Mouse (Mus musculus): ENCODE results near the gene Pcbp3. TPM values are rescaled to one million over a fixed set of nuclear protein-coding genes. Genes with fewer than 3 reads are reported as not detected.
"Not testable (repeated sequence)": the region's sequence is repeated elsewhere in the genome, so short reads cannot be mapped to it uniquely, and the experiment has no call there.

Pcbp3 gene
- 10 to 100 TPM; 59.8 to 72.3 TPM for total RNA-seq (2021)
- long read RNA-seq, experiment 1, transcript Pcbp3-201 (16 exons, 2,013 nt), result major isoform, 13 of 56 reads
- long read RNA-seq, experiment 1, partial matches to known transcripts, result 3 of 56 reads
- long read RNA-seq, experiment 1, other reads (novel, unspliced or antisense), result 40 of 56 reads
- long read RNA-seq, experiment 2, transcript Pcbp3-201 (16 exons, 2,013 nt), result major isoform, 16 of 79 reads
- long read RNA-seq, experiment 2, partial matches to known transcripts, result 5 of 79 reads
- long read RNA-seq, experiment 2, other reads (novel, unspliced or antisense), result 57 of 79 reads

GRCm38 (mm10) chr10:76961790-76962489, at the start of gene Pcbp3:
Gene Pcbp3, minus strand, starts transcription at chr10:76961887.
- peak; percentile 94 to 98 for DNase-seq (ENCODE audit: low spot score in 2 of 2)

- peak; percentile 13 to 16 for DNase-seq (ENCODE audit: low spot score in 2 of 2)
Measured at GRCm38 (mm10) chr10:77008698-77009097, 47.0 kb upstream of the Pcbp3 start.

- peak; percentile 60 to 74 for DNase-seq (ENCODE audit: low spot score in 2 of 2)
Measured at GRCm38 (mm10) chr10:77008109-77008561, 46.4 kb upstream of the Pcbp3 start.

GRCm38 (mm10) chr10:77007433-77008108, 45.9 kb upstream of the Pcbp3 start:
- DNase-seq (ENCODE audit: low spot score in 2 of 2), result no peak

GRCm38 (mm10) chr10:77004936-77005335, 43.2 kb upstream of the Pcbp3 start:
- DNase-seq (ENCODE audit: low spot score in 2 of 2), result no peak

GRCm38 (mm10) chr10:76997759-76998513, 36.2 kb upstream of the Pcbp3 start:
- peak in 1 of 2 experiments; percentile 10 for DNase-seq (ENCODE audit: low spot score in 2 of 2)

- DNase-seq (ENCODE audit: low spot score in 2 of 2), result no peak
Measured at GRCm38 (mm10) chr10:76992456-76992855, 30.8 kb upstream of the Pcbp3 start.

GRCm38 (mm10) chr10:76988586-76988985, 26.9 kb upstream of the Pcbp3 start:
- DNase-seq (ENCODE audit: low spot score in 2 of 2), result no peak

- no peak for DNase-seq (ENCODE audit: low spot score in 2 of 2)
Measured at GRCm38 (mm10) chr10:76978042-76978441, 16.4 kb upstream of the Pcbp3 start.

GRCm38 (mm10) chr10:76976699-76977098, 15.0 kb upstream of the Pcbp3 start:
- no peak for DNase-seq (ENCODE audit: low spot score in 2 of 2)

GRCm38 (mm10) chr10:76973797-76974436, 12.2 kb upstream of the Pcbp3 start:
- no peak for DNase-seq (ENCODE audit: low spot score in 2 of 2)

GRCm38 (mm10) chr10:76972318-76972717, 10.6 kb upstream of the Pcbp3 start:
- not testable (repeated sequence) for DNase-seq (ENCODE audit: low spot score in 2 of 2)

GRCm38 (mm10) chr10:76970974-76971373, 9.3 kb upstream of the Pcbp3 start:
- no peak for DNase-seq (ENCODE audit: low spot score in 2 of 2)

- no peak for DNase-seq (ENCODE audit: low spot score in 2 of 2)
Measured at GRCm38 (mm10) chr10:76964436-76964835, 2.7 kb upstream of the Pcbp3 start.

- no peak for DNase-seq (ENCODE audit: low spot score in 2 of 2)
Measured at GRCm38 (mm10) chr10:76963997-76964396, 2.3 kb upstream of the Pcbp3 start.

- DNase-seq (ENCODE audit: low spot score in 2 of 2), result no peak
Measured at GRCm38 (mm10) chr10:76961156-76961555, 531 bp downstream of the Pcbp3 start.

- no peak for DNase-seq (ENCODE audit: low spot score in 2 of 2)
Measured at GRCm38 (mm10) chr10:76958201-76958600, 3.5 kb downstream of the Pcbp3 start.

GRCm38 (mm10) chr10:76956200-76956599, 5.5 kb downstream of the Pcbp3 start:
- DNase-seq (ENCODE audit: low spot score in 2 of 2), result no peak

- no peak for DNase-seq (ENCODE audit: low spot score in 2 of 2)
Measured at GRCm38 (mm10) chr10:76941038-76941437, 20.6 kb downstream of the Pcbp3 start.

- DNase-seq (ENCODE audit: low spot score in 2 of 2), result no peak
Measured at GRCm38 (mm10) chr10:76936827-76937226, 24.9 kb downstream of the Pcbp3 start.

- DNase-seq (ENCODE audit: low spot score in 2 of 2), result no peak
Measured at GRCm38 (mm10) chr10:76934805-76935204, 26.9 kb downstream of the Pcbp3 start.
